Mouse (Mus musculus): Measurements from ENCODE around the gene 1700024P04Rik. TPM values are rescaled to one million over a fixed set of nuclear protein-coding genes. Genes with fewer than 3 reads are reported as not detected.

Gene 1700024P04Rik
- polyA plus RNA-seq, 1 experiment from 2014 or later: not detected

DNA sequence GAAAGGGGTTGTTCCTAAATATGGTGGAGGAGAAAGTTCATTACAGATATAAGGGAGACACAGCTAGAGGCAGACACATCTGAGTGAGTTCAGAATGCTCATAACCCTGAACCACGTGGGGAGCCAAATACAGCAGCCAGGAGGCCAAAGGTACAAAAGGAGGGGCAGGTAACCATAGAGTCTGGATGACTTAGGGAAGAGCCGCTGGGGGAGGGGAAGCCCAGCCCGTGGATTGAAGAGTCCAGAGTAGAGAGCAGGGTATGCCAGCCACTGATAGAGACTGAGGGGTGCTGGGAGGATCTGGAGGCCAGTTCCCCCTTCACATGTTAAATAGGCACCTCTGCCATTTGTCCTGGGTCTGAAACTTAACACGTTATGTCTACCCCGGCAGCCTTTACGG is 28.7 kb downstream of the 1700024P04Rik start:
- H3K27me3 ChIP-seq (replicated peaks): no peaks in the 10 kb centered on the region
- no peak overlapping the region for H3K9ac ChIP-seq
- no peak for ATAC-seq (replicated peaks)
- H3K27ac ChIP-seq: no peak overlapping the region
- H3K4me2 ChIP-seq: no peak overlapping the region
- peaks cover 7% of the 10 kb centered on the region; the same call in 1 of the 2 replicates for H3K4me1 ChIP-seq
- H3K36me3 ChIP-seq (replicated peaks): no peaks in the 10 kb centered on the region
- H3K9me3 ChIP-seq: no peaks in the 10 kb centered on the region
- no peak overlapping the region for H3K4me3 ChIP-seq
- 69% methylated on average over 6 of the region's 6 CpGs for WGBS

DNA sequence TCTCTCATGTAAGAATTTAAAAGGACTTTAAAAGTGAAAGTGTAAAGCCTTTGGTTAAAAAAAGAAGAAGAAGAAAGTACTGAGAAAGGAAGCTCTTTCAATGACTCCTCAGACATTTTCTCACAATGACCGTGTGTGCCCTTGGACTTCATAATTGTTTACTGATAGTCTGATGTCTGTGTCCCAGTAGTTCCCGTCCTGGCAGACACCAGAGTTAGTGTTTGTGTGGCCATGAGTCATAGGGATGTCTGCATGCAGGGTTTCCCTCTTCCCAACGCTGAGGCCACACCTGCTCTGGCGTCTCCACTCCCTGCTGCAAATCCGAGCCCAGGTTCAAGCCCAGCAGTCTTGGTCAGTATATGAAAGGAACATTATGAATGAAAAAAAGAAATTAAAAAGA is 29.1 kb downstream of the 1700024P04Rik start:
- no peak for ATAC-seq (replicated peaks)
- Histone ChIP-seq H3K9me3 (no peaks in the 10 kb centered on the region), H3K9ac (no peak overlapping the region), H3K4me1 (peaks cover 7% of the 10 kb centered on the region; the same call in 1 of the 2 replicates), H3K4me2 (no peak overlapping the region), H3K36me3 (replicated peaks) (no peaks in the 10 kb centered on the region), H3K27me3 (replicated peaks) (no peaks in the 10 kb centered on the region), H3K27ac (no peak overlapping the region), H3K4me3 (no peak overlapping the region)
- WGBS: 58% methylated on average over 5 of the region's 5 CpGs

DNA sequence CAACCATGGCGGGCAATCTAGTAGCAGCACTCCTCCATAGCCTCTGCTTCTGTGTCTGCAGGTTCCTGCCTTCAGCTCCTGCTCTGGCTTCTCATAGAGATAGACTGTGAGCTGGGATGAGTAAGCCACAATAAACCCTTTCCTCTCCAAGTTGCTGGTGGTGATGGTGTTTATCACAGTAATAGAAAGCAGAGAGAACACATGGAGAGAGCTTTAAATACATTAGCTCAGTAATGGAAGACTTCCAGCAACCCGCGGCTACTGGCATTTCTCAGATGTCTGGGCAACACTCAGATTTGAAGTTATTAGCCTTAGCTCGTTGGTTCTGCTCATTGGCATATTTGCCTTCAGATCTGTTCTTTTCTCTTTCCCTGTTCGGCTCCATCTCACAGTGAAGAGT is 30.5 kb downstream of the 1700024P04Rik start:
- no peak overlapping the region for H3K4me2 ChIP-seq
- H3K36me3 ChIP-seq (replicated peaks): no peaks in the 10 kb centered on the region
- no peak for ATAC-seq (replicated peaks)
- peaks cover 7% of the 10 kb centered on the region; the same call in 1 of the 2 replicates for H3K4me1 ChIP-seq
- no peak overlapping the region for H3K9ac ChIP-seq
- H3K27ac ChIP-seq: no peak overlapping the region
- 84% methylated on average over 5 of the region's 5 CpGs for WGBS
- no peaks in the 10 kb centered on the region for H3K27me3 ChIP-seq (replicated peaks)
- H3K4me3 ChIP-seq: no peak overlapping the region
- no peaks in the 10 kb centered on the region for H3K9me3 ChIP-seq

DNA sequence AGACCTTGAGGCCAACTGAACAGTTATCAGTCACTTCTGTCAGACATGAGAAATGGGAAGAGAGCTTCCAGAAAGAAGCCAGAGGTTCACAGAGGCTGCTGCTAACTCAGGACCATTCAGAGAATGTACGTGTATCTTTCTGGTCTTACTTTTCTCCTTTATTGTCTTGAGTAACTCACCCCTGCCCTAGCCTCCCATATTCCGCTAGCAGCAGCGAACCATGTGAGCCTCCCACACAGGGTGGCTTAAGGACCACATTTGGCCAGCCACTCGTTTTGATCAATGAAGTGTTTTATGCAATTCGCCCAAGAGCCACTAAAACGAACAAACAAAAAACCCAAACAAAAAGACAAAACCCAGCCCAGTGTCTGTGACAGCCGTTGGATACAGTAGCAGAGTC is 32.4 kb downstream of the 1700024P04Rik start:
- Histone ChIP-seq H3K9me3 (no peaks in the 10 kb centered on the region), H3K4me1 (no peaks in the 10 kb centered on the region), H3K36me3 (replicated peaks) (no peaks in the 10 kb centered on the region), H3K4me2 (no peak overlapping the region), H3K27me3 (replicated peaks) (no peaks in the 10 kb centered on the region), H3K9ac (no peak overlapping the region), H3K27ac (no peak overlapping the region), H3K4me3 (no peak overlapping the region)
- 58% methylated on average over 7 of the region's 7 CpGs for WGBS
- no peak for ATAC-seq (replicated peaks)

DNA sequence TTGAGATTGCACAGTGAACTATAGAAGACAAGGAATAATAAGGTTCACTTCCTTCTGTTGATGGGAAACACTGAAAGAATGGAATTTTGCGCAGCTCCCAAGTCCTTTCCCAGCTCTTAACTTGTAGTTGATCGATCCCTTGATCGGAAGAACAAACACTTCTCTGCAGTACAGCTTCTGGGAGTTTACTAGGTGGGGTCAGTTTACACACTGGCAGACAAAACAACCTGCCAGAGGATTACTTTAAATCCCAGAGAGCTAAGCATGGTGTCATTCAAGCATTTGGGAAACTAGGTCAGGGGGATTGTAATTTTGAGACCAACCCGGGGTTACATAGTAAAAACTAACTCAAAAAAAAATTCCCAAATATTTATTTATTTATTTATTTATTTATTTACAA is 36.2 kb downstream of the 1700024P04Rik start:
- Histone ChIP-seq H3K4me3 (no peak overlapping the region), H3K27me3 (replicated peaks) (no peaks in the 10 kb centered on the region), H3K4me2 (no peak overlapping the region), H3K9me3 (no peaks in the 10 kb centered on the region), H3K36me3 (replicated peaks) (no peaks in the 10 kb centered on the region), H3K27ac (no peak overlapping the region), H3K4me1 (no peaks in the 10 kb centered on the region), H3K9ac (no peak overlapping the region)
- ATAC-seq (replicated peaks): no peak
- 32% methylated on average over 4 of the region's 4 CpGs for WGBS

DNA sequence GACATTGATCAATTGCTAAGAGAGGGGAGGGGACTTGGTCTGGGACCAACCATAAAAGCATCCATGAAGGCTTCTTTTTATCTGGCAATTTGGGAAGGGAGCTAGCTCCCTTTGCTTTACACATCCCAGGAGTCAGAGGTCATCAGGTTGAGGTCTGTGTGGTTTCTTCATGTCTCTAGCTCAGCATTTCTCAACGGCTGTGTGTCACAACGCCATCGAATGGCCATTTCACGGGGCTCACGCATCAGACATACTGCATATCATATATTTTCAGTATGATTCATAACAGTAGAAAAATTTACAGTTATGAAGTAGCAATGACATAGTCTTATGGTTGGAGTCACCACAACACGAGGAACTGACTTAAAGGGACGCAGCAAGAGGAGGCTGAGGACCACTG is 37.9 kb downstream of the 1700024P04Rik start:
- WGBS: 94% methylated on average over 7 of the region's 7 CpGs
- Histone ChIP-seq H3K4me2 (no peak overlapping the region), H3K4me3 (no peak overlapping the region), H3K4me1 (no peaks in the 10 kb centered on the region), H3K9me3 (no peaks in the 10 kb centered on the region), H3K36me3 (replicated peaks) (no peaks in the 10 kb centered on the region), H3K9ac (no peak overlapping the region), H3K27me3 (replicated peaks) (no peaks in the 10 kb centered on the region), H3K27ac (no peak overlapping the region)
- no peak for ATAC-seq (replicated peaks)

DNA sequence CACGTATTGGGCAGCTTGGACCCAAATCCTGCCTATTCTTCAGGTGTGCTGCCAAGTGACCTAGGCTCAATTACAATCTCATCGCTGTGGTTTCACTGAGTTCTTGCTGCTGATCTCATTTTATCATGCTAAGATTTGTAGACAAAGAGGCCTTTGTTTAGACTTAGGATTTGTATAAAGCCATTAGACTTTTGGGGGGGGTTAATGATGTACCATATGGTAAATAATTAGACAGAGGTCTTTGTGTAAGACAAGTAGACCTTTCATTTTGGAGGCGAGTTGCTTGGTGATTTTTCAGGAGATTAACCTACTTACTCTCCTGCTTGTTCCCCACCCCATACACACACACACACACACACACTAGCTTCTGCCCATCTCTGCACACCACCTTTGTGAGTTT is 38.5 kb downstream of the 1700024P04Rik start:
- no peaks in the 10 kb centered on the region for H3K27me3 ChIP-seq (replicated peaks)
- no peak overlapping the region for H3K4me2 ChIP-seq
- no peak for ATAC-seq (replicated peaks)
- no peak overlapping the region for H3K4me3 ChIP-seq
- H3K4me1 ChIP-seq: no peaks in the 10 kb centered on the region
- no peak overlapping the region for H3K27ac ChIP-seq
- no peaks in the 10 kb centered on the region for H3K36me3 ChIP-seq (replicated peaks)
- H3K9me3 ChIP-seq: no peaks in the 10 kb centered on the region
- 46% methylated on average over 3 of the region's 3 CpGs for WGBS
- H3K9ac ChIP-seq: no peak overlapping the region

DNA sequence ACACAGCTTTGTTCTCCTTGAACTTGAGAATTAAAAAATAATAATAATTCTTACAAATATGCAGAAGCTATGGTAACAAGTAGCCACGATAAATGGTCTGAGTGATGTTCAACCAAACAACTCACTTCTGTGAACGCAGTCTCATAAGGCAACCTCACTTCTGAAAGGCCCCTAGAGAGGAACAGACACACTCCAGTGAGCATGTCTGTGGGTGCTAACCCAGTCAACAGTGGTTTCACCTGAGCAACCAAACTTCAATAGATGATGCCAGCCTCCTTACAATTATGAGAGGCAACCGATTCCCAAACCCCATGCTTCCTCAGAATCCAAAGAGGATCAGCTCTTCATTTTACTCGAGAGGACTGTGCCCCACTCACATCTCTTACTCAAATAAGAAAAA is 39.0 kb downstream of the 1700024P04Rik start:
- WGBS: 91% methylated on average over 4 of the region's 4 CpGs
- no peaks in the 10 kb centered on the region for H3K36me3 ChIP-seq (replicated peaks)
- no peaks in the 10 kb centered on the region for H3K4me1 ChIP-seq
- H3K4me3 ChIP-seq: no peak overlapping the region
- no peaks in the 10 kb centered on the region for H3K9me3 ChIP-seq
- no peaks in the 10 kb centered on the region for H3K27me3 ChIP-seq (replicated peaks)
- no peak overlapping the region for H3K4me2 ChIP-seq
- H3K9ac ChIP-seq: no peak overlapping the region
- ATAC-seq (replicated peaks): no peak
- H3K27ac ChIP-seq: no peak overlapping the region

DNA sequence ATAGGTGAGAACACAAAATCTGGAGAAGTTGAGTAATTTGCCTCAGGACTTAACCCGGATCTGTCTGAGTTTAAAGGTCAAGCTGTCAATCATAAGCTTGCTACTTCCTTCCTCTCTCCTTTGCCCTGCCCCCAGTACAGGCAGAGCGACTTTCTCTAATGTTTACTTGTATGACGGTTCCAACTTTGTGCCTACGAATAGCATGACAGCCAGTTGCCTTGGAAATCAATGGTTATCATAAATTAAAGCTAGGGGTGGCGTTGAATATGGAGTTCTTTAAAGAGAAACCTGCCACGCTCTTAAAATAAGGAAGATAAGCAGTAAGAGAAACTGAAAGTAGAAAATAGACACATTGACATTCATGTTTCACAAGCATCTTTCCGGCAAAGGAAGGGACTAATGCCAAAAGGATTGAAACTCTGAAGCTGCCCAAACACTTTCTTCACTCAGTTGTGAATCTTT is 39.7 kb downstream of the 1700024P04Rik start:
- Histone ChIP-seq H3K27me3 (replicated peaks) (no peaks in the 10 kb centered on the region), H3K4me2 (no peak overlapping the region), H3K36me3 (replicated peaks) (no peaks in the 10 kb centered on the region), H3K9me3 (no peaks in the 10 kb centered on the region), H3K4me1 (no peaks in the 10 kb centered on the region), H3K9ac (no peak overlapping the region), H3K27ac (no peak overlapping the region), H3K4me3 (no peak overlapping the region)
- WGBS: 86% methylated on average over 7 of the region's 7 CpGs
- no peak for ATAC-seq (replicated peaks)

DNA sequence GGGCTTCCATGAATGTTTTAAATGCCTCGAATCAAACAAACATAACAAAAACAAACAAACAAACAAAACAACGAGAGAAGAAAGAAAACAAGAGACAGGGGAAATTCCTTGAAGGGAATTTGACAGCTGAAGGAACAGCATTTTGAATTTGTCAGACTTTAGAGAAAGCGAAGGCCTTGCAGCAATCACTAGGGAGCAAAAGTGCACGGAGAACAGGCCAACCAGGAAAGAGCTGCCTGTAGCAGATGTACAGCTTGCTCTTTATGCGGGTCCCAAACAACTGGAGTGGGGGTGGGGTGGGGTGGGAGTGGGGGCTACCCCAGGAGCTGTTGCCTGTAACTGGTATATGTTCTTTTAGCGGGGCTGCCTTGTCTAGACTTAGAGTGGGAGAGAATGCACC is 42.0 kb downstream of the 1700024P04Rik start:
- WGBS: 63% methylated on average over 6 of the region's 6 CpGs
- no peak overlapping the region for H3K9ac ChIP-seq
- no peaks in the 10 kb centered on the region for H3K4me1 ChIP-seq
- no peaks in the 10 kb centered on the region for H3K27me3 ChIP-seq (replicated peaks)
- no peaks in the 10 kb centered on the region for H3K9me3 ChIP-seq
- no peaks in the 10 kb centered on the region for H3K36me3 ChIP-seq (replicated peaks)
- no peak overlapping the region for H3K4me3 ChIP-seq
- ATAC-seq (replicated peaks): no peak
- H3K27ac ChIP-seq: no peak overlapping the region
- H3K4me2 ChIP-seq: no peak overlapping the region

DNA sequence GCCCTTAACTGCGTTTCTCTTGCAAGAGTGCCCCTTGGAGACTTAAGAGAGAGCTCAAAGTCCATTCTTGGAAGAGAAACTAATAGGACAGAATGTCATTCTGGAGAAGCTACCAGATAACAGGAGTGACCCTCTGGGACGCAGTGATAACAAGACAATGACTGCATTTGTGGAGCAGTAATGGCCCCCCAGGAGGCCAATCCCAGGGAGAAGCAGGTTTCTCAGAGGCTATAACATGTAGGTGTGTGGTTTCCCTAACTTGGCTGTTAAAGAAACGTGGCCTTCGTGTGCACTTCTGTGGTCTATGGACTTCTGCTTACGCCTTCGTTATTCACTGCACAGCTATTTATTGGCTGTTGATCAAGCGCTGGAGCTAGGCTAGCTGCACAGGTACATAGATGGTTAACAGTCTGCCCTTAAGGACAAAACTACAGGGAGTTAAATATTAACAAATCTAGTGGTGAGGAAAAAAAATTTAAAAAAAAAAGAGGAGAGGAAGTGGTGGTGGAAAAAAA is 42.5 kb downstream of the 1700024P04Rik start:
- Histone ChIP-seq H3K27ac (no peak overlapping the region), H3K9ac (no peak overlapping the region), H3K4me2 (no peak overlapping the region), H3K4me1 (no peaks in the 10 kb centered on the region), H3K36me3 (replicated peaks) (no peaks in the 10 kb centered on the region), H3K27me3 (replicated peaks) (no peaks in the 10 kb centered on the region), H3K4me3 (no peak overlapping the region), H3K9me3 (no peaks in the 10 kb centered on the region)
- ATAC-seq (replicated peaks): no peak
- 77% methylated on average over 7 of the region's 7 CpGs for WGBS

DNA sequence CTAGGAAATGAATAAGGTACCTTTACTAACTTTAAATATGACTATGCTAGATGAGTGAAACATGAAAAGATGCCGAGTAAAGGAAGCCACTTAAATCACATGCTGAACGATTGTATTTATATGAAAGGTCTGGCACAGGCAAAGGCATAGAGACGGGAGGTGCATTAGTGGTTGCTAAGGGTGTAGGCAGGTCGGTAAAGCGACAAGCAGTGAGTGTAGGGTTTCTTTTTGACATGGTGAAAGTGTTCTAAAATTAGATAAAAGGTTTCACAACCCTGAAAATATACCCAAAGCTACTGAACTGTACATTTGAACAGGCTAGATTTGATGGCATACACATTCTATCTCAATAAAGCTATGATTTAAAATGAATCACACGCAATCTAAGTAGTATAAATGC is 47.3 kb downstream of the 1700024P04Rik start:
- no peak overlapping the region for H3K4me3 ChIP-seq
- no peak for ATAC-seq (replicated peaks)
- no peak overlapping the region for H3K27ac ChIP-seq
- WGBS: 80% methylated on average over 6 of the region's 6 CpGs
- H3K9me3 ChIP-seq: no peaks in the 10 kb centered on the region
- no peak overlapping the region for H3K4me2 ChIP-seq
- no peaks in the 10 kb centered on the region for H3K4me1 ChIP-seq
- H3K9ac ChIP-seq: no peak overlapping the region
- no peaks in the 10 kb centered on the region for H3K27me3 ChIP-seq (replicated peaks)
- H3K36me3 ChIP-seq (replicated peaks): no peaks in the 10 kb centered on the region

Data from midbrain, embryonic 15.5 days (tissue).